Mouse (Mus musculus) telencephalon, adult 2 months (tissue): ENCODE data around the gene Rnf213.
A peak's percentile ranks its signal among the peaks of the same experiment; 100 is the strongest.

Source experiments
- DNase-seq: peaks from one replicate; pipeline ENCODE4 v3.0.0-alpha.2; 2011; ENCODE audit warnings: low read depth, low spot score

Rnf213 gene

DNA sequence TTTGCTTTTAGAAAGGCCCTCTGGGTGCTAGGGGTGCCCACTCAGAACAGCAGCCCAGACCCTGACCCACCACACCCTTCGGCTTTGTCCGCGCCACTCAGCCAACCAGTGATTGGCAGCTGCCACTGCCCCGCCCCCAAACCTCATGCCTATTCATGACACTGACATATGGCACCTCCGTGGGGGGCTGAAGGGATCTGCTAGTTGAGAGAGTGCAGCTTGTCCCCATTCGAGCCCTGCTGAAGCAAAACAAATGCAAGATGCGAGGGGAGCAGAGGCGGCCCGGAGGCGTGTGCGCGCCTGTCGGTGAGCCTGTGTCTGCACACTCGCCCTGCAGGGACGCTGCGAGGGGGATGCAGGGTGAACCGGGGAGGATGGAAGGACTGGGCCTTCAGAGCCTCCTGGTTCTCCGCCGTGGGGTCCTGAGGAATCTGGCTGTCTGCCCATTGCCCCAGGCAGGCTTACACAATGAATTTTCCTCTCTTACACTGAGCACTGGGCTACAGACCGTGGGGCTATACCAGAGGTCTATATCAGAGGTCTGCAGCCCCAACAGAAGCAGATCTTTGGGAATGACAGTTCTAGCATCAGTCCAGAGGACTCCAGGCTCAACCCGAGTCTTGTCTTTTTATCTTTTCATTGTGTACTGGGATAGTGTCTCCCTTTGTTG is 122.2 kb downstream of the Rnf213 start:
- DNase-seq, result peak; percentile 73

DNA sequence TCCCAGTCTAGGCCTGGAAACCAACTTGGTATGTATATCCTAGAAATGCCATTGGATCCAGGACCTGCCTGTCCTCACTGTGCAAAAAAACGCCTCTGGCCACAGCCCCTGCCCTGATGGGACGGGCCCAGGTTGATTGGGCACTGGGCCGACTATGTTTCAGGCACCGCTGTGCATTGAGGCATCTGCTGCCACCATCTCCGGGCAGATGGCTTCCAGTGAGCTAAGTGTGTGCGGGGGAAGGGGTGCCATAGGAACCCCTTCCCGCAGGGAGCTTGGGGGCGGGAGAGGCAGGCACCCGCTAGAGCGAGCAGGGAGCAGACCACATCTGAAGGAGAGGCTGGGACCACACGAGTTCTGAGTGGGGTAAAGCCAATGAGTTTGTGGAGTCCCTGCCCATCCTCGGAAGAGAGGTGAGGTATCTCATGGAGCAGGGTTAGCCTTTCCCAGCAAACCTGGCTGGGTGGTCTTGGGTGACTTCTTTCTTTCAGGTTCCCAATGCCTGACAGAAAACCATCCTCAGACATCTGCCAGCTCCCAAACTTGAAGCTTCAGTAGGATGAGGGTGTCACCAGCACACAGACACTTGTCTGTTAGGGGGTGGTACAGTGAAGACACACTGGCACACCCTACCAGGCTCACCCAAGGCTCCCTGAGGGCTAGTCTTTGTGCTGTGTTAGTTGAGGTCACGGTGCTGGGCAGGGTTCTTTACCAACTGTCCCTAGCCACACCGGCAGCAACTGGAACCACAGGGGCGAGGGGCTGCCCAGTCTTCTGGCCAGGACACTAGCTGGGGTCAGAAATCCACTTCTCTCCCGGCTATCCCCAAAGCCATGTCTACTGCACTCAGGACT is 123.2 kb downstream of the Rnf213 start:
- peak; percentile 75 for DNase-seq

DNA sequence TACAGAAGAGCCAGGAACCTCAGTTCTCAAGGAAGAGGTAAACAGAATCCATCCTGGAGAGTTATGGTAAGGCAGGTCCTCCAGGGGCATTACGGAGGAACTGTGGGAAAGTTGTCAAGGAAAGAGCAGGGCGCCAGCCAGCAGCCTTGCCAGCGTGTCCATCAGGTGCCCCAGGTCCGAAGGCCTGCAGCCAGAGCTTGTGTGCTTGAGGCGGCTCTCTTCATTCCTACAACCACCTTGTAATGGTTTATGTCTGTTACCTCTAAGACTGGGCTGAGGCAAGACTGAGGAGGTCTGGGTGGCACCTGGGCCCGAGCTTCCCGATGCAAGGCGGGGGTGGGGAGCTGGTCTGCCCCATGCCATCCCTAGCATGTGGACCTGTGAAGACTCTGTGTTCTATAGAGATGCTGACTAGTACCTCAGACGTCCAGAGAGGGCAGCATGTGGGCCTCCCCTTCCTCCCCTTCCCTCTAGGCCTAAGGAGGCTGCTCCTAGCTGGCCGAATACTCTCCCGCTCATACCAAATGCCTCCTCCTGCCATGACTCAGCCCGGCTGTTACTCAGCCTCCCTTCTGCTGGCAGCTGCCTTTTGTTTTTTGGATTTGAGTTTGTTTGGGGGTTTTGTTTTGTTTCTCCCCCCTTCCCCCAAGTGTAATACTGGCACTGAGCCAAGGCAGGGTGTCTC is 123.9 kb downstream of the Rnf213 start:
- no peak for DNase-seq

DNA sequence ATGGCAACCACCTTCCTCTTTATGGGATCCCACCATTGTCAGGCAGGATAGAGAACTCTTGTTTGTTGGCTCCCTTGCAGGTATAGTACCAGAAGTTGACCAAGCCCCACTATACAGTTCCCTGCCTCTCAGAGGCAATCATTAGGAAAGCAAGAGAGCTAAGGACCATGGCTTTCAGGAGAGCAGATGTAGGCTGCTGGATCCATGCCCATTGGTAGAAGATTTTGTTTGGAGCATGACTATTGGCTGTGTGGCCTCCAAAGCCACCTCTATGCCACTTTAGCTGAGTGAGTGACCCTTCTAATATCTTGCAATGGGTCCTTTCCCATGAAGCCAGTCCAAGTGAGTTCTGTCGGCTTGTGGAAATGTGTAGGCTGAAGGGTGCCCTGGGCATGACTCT is 126.5 kb downstream of the Rnf213 start:
- DNase-seq, result no peak

DNA sequence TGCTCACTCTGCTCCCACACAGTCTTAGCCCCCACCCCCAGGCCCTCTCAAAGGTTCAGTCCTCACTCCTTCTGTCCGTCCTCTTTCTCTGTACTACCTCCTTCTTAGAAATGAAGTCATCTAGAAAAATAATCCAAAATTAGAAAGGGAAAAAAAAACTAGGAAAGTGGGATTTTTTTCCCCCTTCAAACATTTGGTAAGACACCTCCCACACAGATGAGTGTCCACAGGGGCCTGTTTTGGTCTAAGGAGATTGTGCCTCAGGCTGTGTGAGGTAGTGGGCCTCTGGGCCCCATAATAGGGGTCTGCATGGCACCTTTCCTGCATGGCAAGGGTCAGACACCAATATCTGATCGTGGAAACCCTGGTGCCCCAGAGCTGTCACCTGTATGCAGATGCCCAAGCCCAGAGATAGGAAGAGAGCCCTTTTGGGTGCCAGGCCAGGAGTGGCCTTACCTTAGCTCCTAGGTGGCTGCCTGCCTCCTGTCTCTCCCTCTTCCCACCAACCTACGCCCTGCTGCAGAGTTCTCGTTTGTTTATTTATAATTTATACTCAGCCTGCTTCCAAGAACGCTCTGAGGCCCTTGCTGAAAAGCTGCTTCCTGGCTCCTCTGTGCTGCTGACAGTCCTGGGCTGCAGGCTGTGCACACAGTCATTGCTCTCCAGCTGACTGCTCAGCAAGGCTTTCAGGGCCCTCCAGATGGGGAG is 127.3 kb downstream of the Rnf213 start:
- DNase-seq, result peak; percentile 64

DNA sequence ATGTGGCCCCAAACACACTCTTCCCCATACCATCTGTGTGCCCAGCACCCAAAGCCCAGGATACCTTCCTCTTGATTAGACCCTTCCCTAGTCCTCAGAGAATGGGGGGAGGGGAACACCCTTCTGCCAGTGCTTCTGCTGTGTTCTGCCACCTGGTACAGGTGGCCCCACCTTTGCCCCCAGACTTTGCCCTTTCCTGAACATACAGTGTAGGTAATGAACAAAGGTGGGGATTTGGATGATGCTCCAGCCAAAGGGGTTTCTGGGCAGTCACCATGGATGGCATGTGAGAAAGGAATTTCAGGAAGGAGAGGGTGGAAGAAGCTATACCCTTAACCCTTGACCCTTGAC is 127.8 kb downstream of the Rnf213 start:
- DNase-seq, result no peak

DNA sequence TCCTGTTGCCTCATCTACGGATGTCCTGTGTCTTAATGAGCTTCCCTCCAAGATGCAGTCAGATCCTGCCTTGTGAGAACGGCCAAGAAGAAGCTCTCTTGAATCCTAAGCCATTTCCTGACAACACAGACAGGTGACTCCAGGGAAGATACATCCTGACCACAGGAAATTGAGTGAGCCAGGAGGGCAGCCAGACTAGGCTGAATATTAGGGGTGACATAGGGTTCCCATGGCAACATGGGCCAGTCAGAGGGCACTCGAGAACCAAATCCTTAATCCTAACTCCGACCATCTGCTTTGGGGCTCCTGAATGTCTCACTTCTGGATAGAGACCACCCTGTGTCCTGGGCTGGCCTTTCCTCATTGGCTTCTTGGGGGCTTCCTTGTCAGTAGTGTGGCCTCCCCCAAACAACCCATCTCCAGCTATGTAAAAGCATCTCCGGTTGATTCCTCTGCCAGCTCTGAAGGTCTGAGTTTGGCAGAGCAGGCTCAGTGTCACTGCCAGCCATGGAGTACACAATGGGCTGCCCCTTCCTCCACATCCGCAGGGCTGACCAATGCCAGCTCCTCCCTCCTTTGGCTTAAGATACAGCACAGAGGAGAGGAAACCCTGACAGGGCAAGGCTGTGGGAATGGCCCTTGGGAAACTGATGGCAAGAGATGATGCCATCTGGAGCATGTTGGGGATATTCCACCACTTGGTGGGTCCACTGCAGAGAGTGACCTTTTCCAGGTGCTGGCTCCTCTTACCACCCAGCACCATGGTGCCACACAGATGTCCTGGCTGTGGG is 129.2 kb downstream of the Rnf213 start:
- DNase-seq, result no peak

DNA sequence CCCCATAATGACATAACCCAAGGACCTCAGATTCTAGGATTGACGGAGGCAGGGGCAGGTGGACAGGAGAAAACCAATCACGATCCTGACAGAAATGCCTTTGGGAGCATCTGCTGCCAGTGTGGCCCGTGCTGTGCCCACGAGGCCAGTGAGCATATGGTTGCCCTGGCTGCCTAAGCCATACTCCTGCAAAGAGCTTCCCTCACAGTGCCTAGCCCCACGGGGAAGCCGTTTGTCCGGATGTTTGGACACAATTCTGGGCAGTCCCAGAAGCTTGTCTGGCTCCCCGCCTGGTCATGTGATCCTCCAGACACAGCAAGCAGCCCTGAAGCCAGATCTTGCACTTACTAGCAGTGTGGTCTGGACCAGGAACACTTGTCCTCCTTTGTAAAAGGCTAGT is 129.9 kb downstream of the Rnf213 start:
- DNase-seq, result no peak

DNA sequence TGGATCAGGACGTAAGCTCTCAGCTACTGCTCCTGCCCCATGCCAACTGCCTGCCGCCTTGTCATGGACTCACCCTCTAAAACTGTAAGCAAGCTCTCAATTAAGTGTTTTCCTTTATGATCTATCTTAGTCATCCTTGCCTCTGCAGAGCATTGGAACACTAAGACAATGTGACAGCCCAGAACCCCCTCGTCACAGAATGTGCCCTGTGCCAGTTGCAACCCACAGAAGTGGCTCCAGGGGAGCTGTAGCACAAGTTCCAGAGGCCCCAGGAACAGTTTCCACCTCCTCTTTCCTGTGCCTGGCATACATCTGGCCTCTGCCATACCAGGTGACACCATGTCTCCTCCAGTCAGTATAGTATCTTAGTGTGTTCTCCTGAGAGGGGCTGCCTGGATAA is 130.5 kb downstream of the Rnf213 start:
- DNase-seq, result no peak

DNA sequence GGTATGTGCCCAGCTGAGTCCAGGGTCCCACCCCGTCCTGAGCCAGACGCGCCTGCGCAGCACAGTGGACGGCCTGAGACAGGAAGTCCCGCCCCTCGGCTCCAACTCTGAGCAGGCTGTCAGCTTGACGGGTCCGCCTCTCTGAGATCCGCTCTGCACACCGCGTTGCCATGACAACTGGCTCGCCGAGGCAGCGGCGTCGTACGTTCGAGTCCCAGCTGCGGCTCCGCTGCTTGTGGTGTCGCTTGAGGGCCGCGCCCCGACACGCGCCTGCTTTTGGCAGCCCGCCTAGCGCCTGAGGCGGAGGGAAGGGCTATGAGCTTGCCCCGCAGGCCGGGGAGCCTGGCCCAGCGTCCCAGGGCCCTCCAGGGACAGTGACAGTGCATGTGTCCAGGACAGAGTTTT is 131.6 kb downstream of the Rnf213 start:
- DNase-seq, result peak; percentile 73

DNA sequence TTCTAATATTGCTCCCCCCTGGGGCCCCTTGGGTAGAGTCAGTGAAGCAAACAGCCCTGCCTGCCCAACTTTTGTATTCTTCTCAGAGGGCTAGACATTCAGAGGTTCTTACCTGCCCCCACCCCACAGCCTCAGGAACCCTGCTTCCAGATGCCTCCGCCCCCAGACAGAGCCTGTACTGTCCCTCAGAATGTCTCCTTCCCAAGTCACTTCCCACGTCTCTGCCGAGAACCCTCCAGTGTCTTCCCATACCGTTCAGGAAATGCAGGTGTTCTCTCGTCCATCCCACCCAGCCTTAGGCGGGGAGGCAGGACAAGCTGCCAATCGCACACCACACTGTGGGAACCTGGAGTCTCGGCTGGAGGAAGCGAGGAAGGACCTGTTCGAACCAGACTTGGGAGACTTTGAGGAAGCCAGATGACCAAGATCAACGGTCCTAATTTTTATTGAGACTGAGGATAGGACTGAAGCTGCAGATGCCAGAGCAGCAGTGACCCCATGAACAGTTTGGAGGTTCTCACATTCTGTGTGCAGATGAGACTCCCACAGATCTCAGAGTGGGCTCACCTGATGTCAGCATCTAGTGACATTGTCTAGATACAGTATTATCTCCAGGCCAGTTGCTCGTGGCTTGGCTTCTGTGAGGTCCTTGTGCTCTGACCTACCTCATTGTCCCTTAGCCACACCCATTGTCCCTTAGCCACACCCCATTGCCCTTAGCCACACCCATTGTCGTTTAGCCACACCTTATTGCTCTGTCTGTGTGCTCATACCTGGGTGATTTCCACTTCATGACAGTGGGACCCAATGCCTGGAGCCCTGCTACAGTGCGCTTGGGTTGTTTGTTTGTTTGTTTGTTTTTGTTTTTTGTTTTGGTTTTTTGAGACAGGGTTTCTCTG is 133.4 kb downstream of the Rnf213 start:
- DNase-seq, result no peak

DNA sequence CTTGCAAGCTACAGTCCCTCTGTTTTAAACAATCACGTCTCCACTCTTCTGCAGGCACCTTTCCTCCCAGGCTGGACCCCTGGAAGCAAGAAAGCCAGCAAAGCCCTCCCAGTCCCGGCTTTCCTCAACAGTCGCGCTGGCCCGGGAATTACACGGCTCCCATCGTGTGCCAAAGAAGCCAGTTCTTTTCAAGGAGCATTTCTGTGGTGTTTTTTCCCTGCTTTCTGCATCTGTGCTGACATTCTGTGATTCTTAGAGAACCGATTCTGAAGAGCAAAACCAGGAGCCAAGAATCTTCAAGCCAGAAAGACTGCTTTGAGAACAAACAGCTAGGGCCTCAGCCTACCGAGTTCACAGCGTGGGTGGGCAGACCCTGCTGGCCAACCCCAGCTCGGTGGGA is 136.0 kb downstream of the Rnf213 start:
- no peak for DNase-seq

DNA sequence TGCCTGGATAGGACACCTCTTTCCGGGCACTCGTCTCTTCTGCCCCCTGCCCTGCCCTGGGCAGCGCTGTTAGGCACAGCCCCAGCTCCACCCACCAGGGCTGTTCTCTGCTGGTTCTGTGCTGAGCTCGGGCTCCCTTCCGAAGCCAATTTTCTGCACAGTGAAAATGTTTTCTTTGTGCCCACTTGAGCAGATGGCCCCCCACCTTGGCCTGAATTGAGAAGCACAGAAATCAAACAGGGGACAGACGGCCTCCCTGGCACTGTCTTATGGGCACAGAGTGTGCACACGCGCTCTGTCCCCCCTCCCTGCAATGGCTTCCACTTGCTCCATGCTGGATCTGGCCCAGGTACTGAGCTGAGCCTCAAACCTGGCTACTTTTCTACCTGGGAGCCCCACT is 139.6 kb downstream of the Rnf213 start:
- DNase-seq, result no peak

DNA sequence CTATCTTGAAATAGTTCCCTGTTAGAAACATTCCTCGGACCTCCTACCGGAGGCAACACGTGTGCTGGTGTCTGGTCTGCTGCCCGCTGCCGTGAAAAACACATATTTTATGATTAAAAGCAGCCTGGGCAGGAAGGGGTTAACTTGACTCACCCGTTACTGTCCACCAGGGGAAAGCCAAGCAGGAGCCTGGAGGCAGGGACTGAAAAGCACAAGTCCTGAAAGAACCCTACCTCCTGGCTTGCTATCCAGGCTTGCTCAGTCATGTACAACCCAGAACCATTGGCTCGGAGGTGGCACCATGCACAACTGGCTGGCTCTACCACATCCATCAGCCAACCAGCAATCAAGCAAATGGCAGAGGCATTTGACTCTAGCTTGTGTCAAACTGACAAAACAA is 140.8 kb downstream of the Rnf213 start:
- no peak for DNase-seq
